Mouse (Mus musculus): ENCODE measurements around the gene 4930579G24Rik. TPM values are rescaled to one million over a fixed set of nuclear protein-coding genes. Genes with fewer than 3 reads are reported as not detected.

The 4930579G24Rik gene
- polyA plus RNA-seq, 1 experiment from 2014 or later, result 21.5 TPM

GRCm38 (mm10) chr3:79609886-79610285 lies 19.0 kb upstream of the 4930579G24Rik start:
- Histone ChIP-seq H3K9me3 (ENCODE audit: control insufficient read depth, low read length) (no peaks in the 10 kb centered on the region), H3K4me1 (ENCODE audit: control insufficient read depth, insufficient read depth, low read length) (no peaks in the 10 kb centered on the region), H3K4me2 (ENCODE audit: low read depth) (no peak overlapping the region), H3K9ac (ENCODE audit: low read length) (no peak overlapping the region), H3K4me3 (ENCODE audit: low read depth, low read length) (no peak overlapping the region), H3K27ac (ENCODE audit: low read depth, low read length) (no peak overlapping the region), H3K27me3 (ENCODE audit: control insufficient read depth, insufficient read depth, low read length) (no peaks in the 10 kb centered on the region), H3K36me3 (ENCODE audit: control insufficient read depth, insufficient read depth, low read length) (peaks cover 8% of the 10 kb centered on the region)
- 95% methylated on average over 2 of the region's 2 CpGs for WGBS
- ATAC-seq (ENCODE audit: insufficient read depth, low FRiP score, low TSS enrichment), result no peak
- DNase-seq (ENCODE audit: low spot score), result no peak

GRCm38 (mm10) chr3:79627484-79628181 lies 1.2 kb upstream of the 4930579G24Rik start:
- DNase-seq (ENCODE audit: low spot score) (no peak), ATAC-seq (ENCODE audit: insufficient read depth, low FRiP score, low TSS enrichment) (no peak)
- H3K4me1 ChIP-seq (ENCODE audit: control insufficient read depth, insufficient read depth, low read length), result no peaks in the 10 kb centered on the region
- no peaks in the 10 kb centered on the region for H3K9me3 ChIP-seq (ENCODE audit: control insufficient read depth, low read length)
- 42% methylated on average over 10 of the region's 10 CpGs for WGBS
- H3K9ac ChIP-seq (ENCODE audit: low read length), result peak overlapping the region; percentile 61
- H3K4me3 ChIP-seq (ENCODE audit: low read depth, low read length), result peak overlapping the region; percentile 63
- peak overlapping the region; percentile 58 for H3K4me2 ChIP-seq (ENCODE audit: low read depth)
- peaks cover 7% of the 10 kb centered on the region for H3K36me3 ChIP-seq (ENCODE audit: control insufficient read depth, insufficient read depth, low read length)
- no peak overlapping the region for H3K27ac ChIP-seq (ENCODE audit: low read depth, low read length)
- no peaks in the 10 kb centered on the region for H3K27me3 ChIP-seq (ENCODE audit: control insufficient read depth, insufficient read depth, low read length)

- WGBS, result 0% methylated on average over 9 of the region's 9 CpGs
- DNase-seq (ENCODE audit: low spot score), result no peak
- no peaks in the 10 kb centered on the region for H3K9me3 ChIP-seq (ENCODE audit: control insufficient read depth, low read length)
These were observed 708 bp upstream of the 4930579G24Rik start for GRCm38 (mm10) chr3:79628182-79628560.

GRCm38 (mm10) chr3:79629416-79629730 lies 494 bp downstream of the 4930579G24Rik start, which contains the start of gene Etfdh:
Etfdh (minus strand) TSS chr3:79629500.
- H3K9me3 ChIP-seq (ENCODE audit: control insufficient read depth, low read length), result no peaks in the 10 kb centered on the region
- DNase-seq (ENCODE audit: low spot score), result peak; percentile 73
- ATAC-seq (ENCODE audit: insufficient read depth, low FRiP score, low TSS enrichment), result peak; percentile 35
- H3K36me3 ChIP-seq (ENCODE audit: control insufficient read depth, insufficient read depth, low read length), result peaks cover 10% of the 10 kb centered on the region
- peak within 1 kb of the TSS; percentile 70 for H3K9ac ChIP-seq (ENCODE audit: low read length)
- no peaks in the 10 kb centered on the region for H3K27me3 ChIP-seq (ENCODE audit: control insufficient read depth, insufficient read depth, low read length)
- peak within 1 kb of the TSS; percentile 63 for H3K4me3 ChIP-seq (ENCODE audit: low read depth, low read length)
- peak within 1 kb of the TSS; percentile 54; the same call in 1 of the 2 replicates for H3K27ac ChIP-seq (ENCODE audit: low read depth, low read length)
- WGBS, result under 1% methylated on average over 11 of the region's 11 CpGs
- no peaks in the 10 kb centered on the region for H3K4me1 ChIP-seq (ENCODE audit: control insufficient read depth, insufficient read depth, low read length)
- peak within 1 kb of the TSS; percentile 58 for H3K4me2 ChIP-seq (ENCODE audit: low read depth)

More at GRCm38 (mm10) chr3:79628182-79628560, 708 bp upstream of the 4930579G24Rik start:
- no peak for ATAC-seq (ENCODE audit: insufficient read depth, low FRiP score, low TSS enrichment)
- H3K4me2 ChIP-seq (ENCODE audit: low read depth), result peak overlapping the region; percentile 58
- H3K4me3 ChIP-seq (ENCODE audit: low read depth, low read length), result peak overlapping the region; percentile 63
- H3K27ac ChIP-seq (ENCODE audit: low read depth, low read length), result peak overlapping the region; percentile 54; the same call in 1 of the 2 replicates
- no peaks in the 10 kb centered on the region for H3K27me3 ChIP-seq (ENCODE audit: control insufficient read depth, insufficient read depth, low read length)
- H3K4me1 ChIP-seq (ENCODE audit: control insufficient read depth, insufficient read depth, low read length), result no peaks in the 10 kb centered on the region
- peaks cover 10% of the 10 kb centered on the region for H3K36me3 ChIP-seq (ENCODE audit: control insufficient read depth, insufficient read depth, low read length)
- peak overlapping the region; percentile 61 for H3K9ac ChIP-seq (ENCODE audit: low read length)

GRCm38 (mm10) chr3:79652129-79652528 lies 23.2 kb downstream of the 4930579G24Rik start:
- Histone ChIP-seq H3K4me1 (ENCODE audit: control insufficient read depth, insufficient read depth, low read length) (no peaks in the 10 kb centered on the region), H3K36me3 (ENCODE audit: control insufficient read depth, insufficient read depth, low read length) (no peaks in the 10 kb centered on the region), H3K9me3 (ENCODE audit: control insufficient read depth, low read length) (no peaks in the 10 kb centered on the region), H3K4me2 (ENCODE audit: low read depth) (no peak overlapping the region), H3K9ac (ENCODE audit: low read length) (no peak overlapping the region), H3K4me3 (ENCODE audit: low read depth, low read length) (no peak overlapping the region), H3K27me3 (ENCODE audit: control insufficient read depth, insufficient read depth, low read length) (no peaks in the 10 kb centered on the region), H3K27ac (ENCODE audit: low read depth, low read length) (no peak overlapping the region)
- ATAC-seq (ENCODE audit: insufficient read depth, low FRiP score, low TSS enrichment) (no peak), DNase-seq (ENCODE audit: low spot score) (no peak)
- 94% methylated on average over 6 of the region's 6 CpGs for WGBS

GRCm38 (mm10) chr3:79656682-79657081 lies 27.8 kb downstream of the 4930579G24Rik start:
- 61% methylated on average over 5 of the region's 5 CpGs for WGBS
- no peak for ATAC-seq (ENCODE audit: insufficient read depth, low FRiP score, low TSS enrichment)

GRCm38 (mm10) chr3:79664787-79665408 lies 36.0 kb downstream of the 4930579G24Rik start:
- H3K4me3 ChIP-seq (ENCODE audit: low read depth, low read length), result no peak overlapping the region
- WGBS, result 43% methylated on average over 9 of the region's 9 CpGs
- no peak overlapping the region for H3K4me2 ChIP-seq (ENCODE audit: low read depth)
- no peaks in the 10 kb centered on the region for H3K9me3 ChIP-seq (ENCODE audit: control insufficient read depth, low read length)
- peak; percentile 39 for DNase-seq (ENCODE audit: low spot score)
- H3K27me3 ChIP-seq (ENCODE audit: control insufficient read depth, insufficient read depth, low read length), result no peaks in the 10 kb centered on the region
- no peak overlapping the region for H3K9ac ChIP-seq (ENCODE audit: low read length)
- ATAC-seq (ENCODE audit: insufficient read depth, low FRiP score, low TSS enrichment), result peak; percentile 45
- no peaks in the 10 kb centered on the region for H3K36me3 ChIP-seq (ENCODE audit: control insufficient read depth, insufficient read depth, low read length)
- no peaks in the 10 kb centered on the region for H3K4me1 ChIP-seq (ENCODE audit: control insufficient read depth, insufficient read depth, low read length)
- H3K27ac ChIP-seq (ENCODE audit: low read depth, low read length), result no peak overlapping the region

More at GRCm38 (mm10) chr3:79656682-79657081, 27.8 kb downstream of the 4930579G24Rik start:
- Histone ChIP-seq H3K36me3 (ENCODE audit: control insufficient read depth, insufficient read depth, low read length) (no peaks in the 10 kb centered on the region), H3K4me2 (ENCODE audit: low read depth) (no peak overlapping the region), H3K9me3 (ENCODE audit: control insufficient read depth, low read length) (no peaks in the 10 kb centered on the region), H3K4me1 (ENCODE audit: control insufficient read depth, insufficient read depth, low read length) (no peaks in the 10 kb centered on the region), H3K9ac (ENCODE audit: low read length) (no peak overlapping the region), H3K4me3 (ENCODE audit: low read depth, low read length) (no peak overlapping the region), H3K27me3 (ENCODE audit: control insufficient read depth, insufficient read depth, low read length) (no peaks in the 10 kb centered on the region), H3K27ac (ENCODE audit: low read depth, low read length) (no peak overlapping the region)
- DNase-seq (ENCODE audit: low spot score), result no peak

GRCm38 (mm10) chr3:79670556-79670955 lies 41.7 kb downstream of the 4930579G24Rik start:
- no peak for ATAC-seq (ENCODE audit: insufficient read depth, low FRiP score, low TSS enrichment)
- DNase-seq (ENCODE audit: low spot score), result no peak
- Histone ChIP-seq H3K9me3 (ENCODE audit: control insufficient read depth, low read length) (no peaks in the 10 kb centered on the region), H3K4me1 (ENCODE audit: control insufficient read depth, insufficient read depth, low read length) (no peaks in the 10 kb centered on the region), H3K4me3 (ENCODE audit: low read depth, low read length) (no peak overlapping the region), H3K27me3 (ENCODE audit: control insufficient read depth, insufficient read depth, low read length) (no peaks in the 10 kb centered on the region), H3K9ac (ENCODE audit: low read length) (no peak overlapping the region), H3K36me3 (ENCODE audit: control insufficient read depth, insufficient read depth, low read length) (no peaks in the 10 kb centered on the region), H3K27ac (ENCODE audit: low read depth, low read length) (no peak overlapping the region), H3K4me2 (ENCODE audit: low read depth) (no peak overlapping the region)
- WGBS, result 86% methylated on average over 7 of the region's 7 CpGs

- H3K9me3 ChIP-seq (ENCODE audit: control insufficient read depth, low read length), result no peaks in the 10 kb centered on the region
- ATAC-seq (ENCODE audit: insufficient read depth, low FRiP score, low TSS enrichment) (no peak), DNase-seq (ENCODE audit: low spot score) (no peak)
- H3K27me3 ChIP-seq (ENCODE audit: control insufficient read depth, insufficient read depth, low read length), result no peaks in the 10 kb centered on the region
- H3K4me2 ChIP-seq (ENCODE audit: low read depth), result no peak overlapping the region
- H3K4me1 ChIP-seq (ENCODE audit: control insufficient read depth, insufficient read depth, low read length), result no peaks in the 10 kb centered on the region
- no peak overlapping the region for H3K4me3 ChIP-seq (ENCODE audit: low read depth, low read length)
- H3K27ac ChIP-seq (ENCODE audit: low read depth, low read length), result no peak overlapping the region
- no peak overlapping the region for H3K9ac ChIP-seq (ENCODE audit: low read length)
- H3K36me3 ChIP-seq (ENCODE audit: control insufficient read depth, insufficient read depth, low read length), result no peaks in the 10 kb centered on the region
- WGBS, result 82% methylated on average over 16 of the region's 16 CpGs
These were observed 43.3 kb downstream of the 4930579G24Rik start for GRCm38 (mm10) chr3:79672188-79672587.
